Mouse (Mus musculus): ENCODE measurements around the gene Nxpe4. TPM values are rescaled to one million over a fixed set of nuclear protein-coding genes. Genes with fewer than 3 reads are reported as not detected.
A peak's percentile ranks its signal among the peaks of the same experiment; 100 is the strongest.
"Not testable (repeated sequence)": the region's sequence is repeated elsewhere in the genome, so short reads cannot be mapped to it uniquely, and the experiment has no call there.

Nxpe4 gene
- polyA plus RNA-seq, 1 experiment = 7.4 TPM

GRCm38 (mm10) chr9:48240431-48240830 lies 78.6 kb downstream of the Nxpe4 start:
- DNase-seq (ENCODE audit: low spot score) = no peak

GRCm38 (mm10) chr9:48241791-48242190 lies 80.0 kb downstream of the Nxpe4 start:
- DNase-seq (ENCODE audit: low spot score) = no peak

GRCm38 (mm10) chr9:48242756-48243155 lies 80.9 kb downstream of the Nxpe4 start:
- DNase-seq (ENCODE audit: low spot score) = no peak

- no peak for DNase-seq (ENCODE audit: low spot score)
Observed at GRCm38 (mm10) chr9:48244175-48244574, 82.4 kb downstream of the Nxpe4 start.

- no peak for DNase-seq (ENCODE audit: low spot score)
Observed at GRCm38 (mm10) chr9:48245525-48245924, 83.7 kb downstream of the Nxpe4 start.

- no peak for DNase-seq (ENCODE audit: low spot score)
Observed at GRCm38 (mm10) chr9:48247276-48247675, 85.5 kb downstream of the Nxpe4 start.

- no peak for DNase-seq (ENCODE audit: low spot score)
Observed at GRCm38 (mm10) chr9:48252236-48252635, 90.4 kb downstream of the Nxpe4 start.

- no peak for DNase-seq (ENCODE audit: low spot score)
Observed at GRCm38 (mm10) chr9:48257001-48257400, 95.2 kb downstream of the Nxpe4 start.

GRCm38 (mm10) chr9:48257741-48258423 lies 96.1 kb downstream of the Nxpe4 start:
- DNase-seq (ENCODE audit: low spot score) = no peak

GRCm38 (mm10) chr9:48264616-48265015 lies 102.8 kb downstream of the Nxpe4 start:
- DNase-seq (ENCODE audit: low spot score) = no peak

GRCm38 (mm10) chr9:48265491-48265890 lies 103.7 kb downstream of the Nxpe4 start:
- DNase-seq (ENCODE audit: low spot score) = no peak

GRCm38 (mm10) chr9:48266286-48267027 lies 104.6 kb downstream of the Nxpe4 start:
- DNase-seq (ENCODE audit: low spot score) = peak; percentile 45

GRCm38 (mm10) chr9:48267028-48267441 lies 105.2 kb downstream of the Nxpe4 start:
- no peak for DNase-seq (ENCODE audit: low spot score)

GRCm38 (mm10) chr9:48267960-48268359 lies 106.1 kb downstream of the Nxpe4 start:
- no peak for DNase-seq (ENCODE audit: low spot score)

- no peak for DNase-seq (ENCODE audit: low spot score)
Observed at GRCm38 (mm10) chr9:48276831-48277230, 115.0 kb downstream of the Nxpe4 start.

GRCm38 (mm10) chr9:48284221-48284620 lies 122.4 kb downstream of the Nxpe4 start:
- DNase-seq (ENCODE audit: low spot score) = no peak

- no peak for DNase-seq (ENCODE audit: low spot score)
Observed at GRCm38 (mm10) chr9:48290281-48290680, 128.5 kb downstream of the Nxpe4 start.

GRCm38 (mm10) chr9:48294754-48295153 lies 132.9 kb downstream of the Nxpe4 start:
- DNase-seq (ENCODE audit: low spot score) = no peak

- no peak for DNase-seq (ENCODE audit: low spot score)
Observed at GRCm38 (mm10) chr9:48298983-48299382, 137.2 kb downstream of the Nxpe4 start.

- not testable (repeated sequence) for DNase-seq (ENCODE audit: low spot score)
Observed at GRCm38 (mm10) chr9:48303564-48303963, 141.7 kb downstream of the Nxpe4 start.

GRCm38 (mm10) chr9:48311241-48311640 lies 149.4 kb downstream of the Nxpe4 start:
- no peak for DNase-seq (ENCODE audit: low spot score)

- DNase-seq (ENCODE audit: low spot score) = no peak
Observed at GRCm38 (mm10) chr9:48314194-48314593, 152.4 kb downstream of the Nxpe4 start.

- no peak for DNase-seq (ENCODE audit: low spot score)
Observed at GRCm38 (mm10) chr9:48315825-48316224, 154.0 kb downstream of the Nxpe4 start.

All from urinary bladder, adult 2 months (tissue).